Mouse (Mus musculus) thymus, adult 2 months (tissue): ENCODE measurements around the gene Mfsd4b5. TPM values are rescaled to one million over a fixed set of nuclear protein-coding genes. Genes with fewer than 3 reads are reported as not detected.
"Not testable (repeated sequence)": the region's sequence is repeated elsewhere in the genome, so short reads cannot be mapped to it uniquely, and the experiment has no call there.

Source experiments
- DNase-seq: peaks from one replicate; pipeline ENCODE4 v3.0.0; 2021
- H3K27ac ChIP-seq: fragments of 200-500 bp; 2 replicates; pipeline ENCODE4 v1.5.1; 2012; ENCODE audit warnings: low read length, control low read depth; ENCODE audit not compliant: control insufficient read depth, insufficient read depth
- H3K27me3 ChIP-seq: fragments of 200-500 bp; 2 replicates; pipeline ENCODE4 v1.6.1; 2012; ENCODE audit warnings: mild to moderate bottlenecking, low read length, moderate library complexity, mixed read lengths; ENCODE audit not compliant: control insufficient read depth, insufficient read depth
- H3K36me3 ChIP-seq: fragments of 200-500 bp; 2 replicates; pipeline ENCODE4 v1.6.1; 2012; ENCODE audit warnings: mild to moderate bottlenecking, low read length, moderate library complexity; ENCODE audit not compliant: control insufficient read depth, insufficient read depth
- H3K4me1 ChIP-seq: fragments of 200-500 bp; replicated peaks from 2 replicates; pipeline ENCODE4 v1.6.1; 2012; ENCODE audit warnings: low read length; ENCODE audit not compliant: control insufficient read depth, insufficient read depth
- H3K4me3 ChIP-seq: fragments of 200-500 bp; 2 replicates; pipeline ENCODE4 v1.5.1; 2012; ENCODE audit warnings: mild to moderate bottlenecking, low read length, control low read depth, moderate library complexity; ENCODE audit not compliant: control insufficient read depth, insufficient read depth
- CTCF ChIP-seq: fragments of 200-500 bp; IDR thresholded peaks from 2 replicates; pipeline ENCODE4 v1.5.1; 2012; ENCODE audit warnings: mild to moderate bottlenecking, control low read depth, low read length, moderate library complexity, borderline replicate concordance; ENCODE audit not compliant: control insufficient read depth, poor library complexity, insufficient read depth; ENCODE audit errors: extremely low read depth
- POLR2A ChIP-seq: fragments of 200-500 bp; IDR thresholded peaks from 2 replicates; pipeline ENCODE4 v1.6.1; 2012; ENCODE audit warnings: mild to moderate bottlenecking, low read length, control low read depth, moderate library complexity; ENCODE audit not compliant: control insufficient read depth, poor library complexity, insufficient read depth; ENCODE audit errors: extremely low read depth
- WGBS: fragments of 180-500 bp; shearing (Covaris S2); methylation state at CpG from one replicate; pipeline ENCODE4 v1.1.7; 2018; 5-methylcytosine and 5-hydroxymethylcytosine counted together
- polyA plus RNA-seq: library from polyadenylated mRNA; depleted of rRNA; stranded (reverse); fragments of >200 nt; gene quantifications from 2 replicates; pipeline ENCODE4 v1.2.3, GENCODE M21; 2012

Gene Mfsd4b5
- polyA plus RNA-seq, 1 experiment: 0.59 TPM

GRCm38 (mm10) chr10:39955163-39955562 is 31.3 kb downstream of the Mfsd4b5 start:
- 93% methylated on average over 2 of the region's 2 CpGs for WGBS
- TF ChIP-seq POLR2A (no peak), CTCF (no peak)

GRCm38 (mm10) chr10:39949377-39949954 is 37.0 kb downstream of the Mfsd4b5 start:
- no peaks in the 10 kb centered on the region for H3K27me3 ChIP-seq
- whole genome bisulfite sequencing: 98% methylated on average over 2 of the region's 2 CpGs
- H3K36me3 ChIP-seq: no peaks in the 10 kb centered on the region
- TF ChIP-seq POLR2A (no peak), CTCF (no peak)
- peaks cover 3% of the 10 kb centered on the region for H3K4me1 ChIP-seq
- no peak overlapping the region for H3K4me3 ChIP-seq
- no peak for DNase-seq
- no peak overlapping the region for H3K27ac ChIP-seq

More at GRCm38 (mm10) chr10:39955163-39955562, 31.3 kb downstream of the Mfsd4b5 start:
- Histone ChIP-seq H3K4me3 (no peak overlapping the region), H3K27ac (no peak overlapping the region), H3K36me3 (no peaks in the 10 kb centered on the region), H3K4me1 (peaks cover 6% of the 10 kb centered on the region; the same call in 1 of the 2 replicates), H3K27me3 (no peaks in the 10 kb centered on the region)
- DNase-seq: no peak

GRCm38 (mm10) chr10:39947195-39947594 is 39.3 kb downstream of the Mfsd4b5 start:
- not testable (repeated sequence) for H3K4me3 ChIP-seq, H3K27me3 ChIP-seq, H3K4me1 ChIP-seq, H3K27ac ChIP-seq, DNase-seq, H3K36me3 ChIP-seq
- 97% methylated on average over 3 of the region's 3 CpGs for WGBS

GRCm38 (mm10) chr10:39936553-39936952 is 49.9 kb downstream of the Mfsd4b5 start:
- no peak overlapping the region for H3K4me3 ChIP-seq
- DNase-seq: no peak
- TF ChIP-seq CTCF: no peak
- no peak for TF ChIP-seq POLR2A

GRCm38 (mm10) chr10:39926616-39927139 is 59.8 kb downstream of the Mfsd4b5 start, which contains the start of gene Mfsd4b2:
Gene Mfsd4b2 (minus strand): TSS chr10:39926923.
- H3K4me3 ChIP-seq: no peak within 1 kb of the TSS
- no peaks in the 10 kb centered on the region; the same call in 1 of the 2 replicates for H3K4me1 ChIP-seq
- H3K36me3 ChIP-seq: no peaks in the 10 kb centered on the region
- peaks cover 8% of the 10 kb centered on the region for H3K27me3 ChIP-seq
- peak; percentile 9 for DNase-seq
- H3K27ac ChIP-seq: no peak within 1 kb of the TSS
- TF ChIP-seq CTCF (no peak), POLR2A (no peak)
- WGBS: 6% methylated on average over 41 of the region's 41 CpGs

More at GRCm38 (mm10) chr10:39936553-39936952, 49.9 kb downstream of the Mfsd4b5 start:
- no peaks in the 10 kb centered on the region for H3K4me1 ChIP-seq
- H3K27me3 ChIP-seq: no peaks in the 10 kb centered on the region
- H3K27ac ChIP-seq: no peak overlapping the region
- 58% methylated on average over 7 of the region's 7 CpGs for WGBS
- no peaks in the 10 kb centered on the region for H3K36me3 ChIP-seq

GRCm38 (mm10) chr10:39924556-39924955 is 61.9 kb downstream of the Mfsd4b5 start:
- H3K4me1 ChIP-seq, H3K27ac ChIP-seq, DNase-seq, H3K4me3 ChIP-seq, H3K27me3 ChIP-seq, H3K36me3 ChIP-seq: not testable (repeated sequence)
- WGBS: 83% methylated on average over 8 of the region's 8 CpGs

- Histone ChIP-seq H3K27ac (no peak overlapping the region), H3K36me3 (no peaks in the 10 kb centered on the region), H3K27me3 (no peaks in the 10 kb centered on the region), H3K4me1 (0 out of 2 replicates have a peak, but pooled peaks cover 6% of the 10 kb centered on the region), H3K4me3 (no peak overlapping the region)
- DNase-seq: no peak
- TF ChIP-seq POLR2A: no peak
- no peak for TF ChIP-seq CTCF
Measured at GRCm38 (mm10) chr10:39912616-39913015, 73.8 kb downstream of the Mfsd4b5 start.
